21 mouse cellular contexts compared by ENCODE assay signal in the genomic region with DNA sequence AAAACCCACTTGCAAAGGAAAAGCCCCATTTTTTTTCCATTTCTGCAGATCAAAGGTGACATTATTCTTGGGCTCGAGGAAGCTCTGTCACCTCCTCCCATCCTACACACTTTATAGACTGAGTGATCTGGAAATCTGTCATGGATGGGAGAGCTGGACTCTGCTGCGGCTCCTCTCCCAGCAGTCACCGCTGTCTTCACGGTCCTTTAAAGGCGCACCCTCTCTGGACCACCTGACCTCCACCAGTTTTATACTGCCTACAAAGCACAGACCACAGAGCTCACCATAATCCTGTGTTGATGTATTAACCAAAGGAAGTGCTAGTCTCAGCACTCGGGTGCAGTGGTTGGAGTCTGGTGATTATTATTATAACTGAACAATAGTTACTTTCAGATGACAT.
"Had no signal": no experiment of that assay in that cellular context is flagged by ENCODE, and none has a peak within 500 bp of the region (broad histone marks: within the 10 kb centered on the region; RNA-seq: fewer than 3 reads in every experiment).

No protein-coding gene starts in this region.

- H3K27me3 ChIP-seq: limb, embryonic 12.5 days; limb, embryonic 15.5 days; neural tube, embryonic 13.5 days had no signal

- H3K9ac ChIP-seq: limb, embryonic 12.5 days; limb, embryonic 15.5 days; liver, embryonic 14.5 days; liver, postnatal 0 days; lung, embryonic 14.5 days; neural tube, embryonic 13.5 days had no signal

- H3K36me3 ChIP-seq: limb, embryonic 12.5 days; limb, embryonic 15.5 days had no signal

- H3K4me3 ChIP-seq: limb, embryonic 12.5 days; limb, embryonic 15.5 days; myocyte; neural tube, embryonic 13.5 days had no signal

- H3K4me2 ChIP-seq: limb, embryonic 12.5 days; limb, embryonic 15.5 days; liver, embryonic 11.5 days; lung, embryonic 14.5 days; neural tube, embryonic 13.5 days had no signal

- H3K9me3 ChIP-seq: limb, embryonic 12.5 days; limb, embryonic 15.5 days; neural tube, embryonic 13.5 days had no signal

- DNase-seq: kidney, adult 8-10 months; kidney, postnatal 10 days; left cerebral cortex, postnatal 4 days; liver, postnatal 0 days; lung, embryonic 14.5 days; midbrain, embryonic 14.5 days; right cerebral cortex, postnatal 14 days; right cerebral cortex, postnatal 4 days; thymus, adult 2 months; thymus, postnatal 14 days; thymus, postnatal 4 days had no signal

- ATAC-seq: intestine, postnatal 0 days; liver, postnatal 0 days; lung, postnatal 0 days had no signal

- H3K27ac ChIP-seq: limb, embryonic 12.5 days; limb, embryonic 15.5 days; liver, embryonic 14.5 days; macrophage; neural tube, embryonic 13.5 days; stomach, postnatal 0 days had no signal
